Mouse (Mus musculus) lung, postnatal 0 days (tissue): Measurements from ENCODE around the gene Msmp.

Experiments used
- CTCF ChIP-seq: IDR thresholded peaks from 2 replicates; pipeline ENCODE4 v1.5.1; 2016; ENCODE audit warnings: antibody characterized with exemption, mild to moderate bottlenecking
- EP300 ChIP-seq: IDR thresholded peaks from 2 replicates; pipeline ENCODE4 v1.6.1; 2016; ENCODE audit warnings: antibody characterized with exemption, mild to moderate bottlenecking, control low read depth

GRCm38 (mm10) chr4:43567140-43567539, 17.2 kb downstream of the Msmp start:
- no peak for TF ChIP-seq CTCF
- no peak for TF ChIP-seq EP300
